Mouse (Mus musculus) hindbrain, embryonic 10.5 days (tissue): ENCODE measurements around the gene Rbm28. TPM values are rescaled to one million over a fixed set of nuclear protein-coding genes. Genes with fewer than 3 reads are reported as not detected.

ENCODE experiments used
- DNase-seq: peaks from one replicate; pipeline ENCODE4 v3.0.0-alpha.2; 2017; ENCODE audit warnings: low spot score
- H3K27ac ChIP-seq: fragments of 300-500 bp; sonication (generic); 2 replicates; pipeline ENCODE4 v1.5.1; 2016; ENCODE audit warnings: mild to moderate bottlenecking, moderate library complexity
- H3K27me3 ChIP-seq: fragments of 300-500 bp; sonication (generic); 2 replicates; pipeline ENCODE4 v1.6.1; 2016; ENCODE audit warnings: mild to moderate bottlenecking; ENCODE audit not compliant: poor library complexity, insufficient read depth, severe bottlenecking
- H3K36me3 ChIP-seq: fragments of 300-500 bp; sonication (generic); 2 replicates; pipeline ENCODE4 v1.6.1; 2016; ENCODE audit warnings: mild to moderate bottlenecking, moderate library complexity
- H3K4me1 ChIP-seq: fragments of 300-500 bp; sonication (generic); replicated peaks from 2 replicates; pipeline ENCODE4 v1.6.1; 2016; ENCODE audit warnings: mild to moderate bottlenecking
- H3K4me3 ChIP-seq: fragments of 300-500 bp; sonication (generic); 2 replicates; pipeline ENCODE4 v1.5.1; 2016; ENCODE audit warnings: mild to moderate bottlenecking, moderate library complexity
- H3K9me3 ChIP-seq: fragments of 300-500 bp; sonication (generic); 2 replicates; pipeline ENCODE4 v1.6.1; 2016; ENCODE audit warnings: mild to moderate bottlenecking, moderate library complexity
- WGBS: fragments of 180-500 bp; shearing (Covaris S2); methylation state at CpG from one replicate; pipeline ENCODE4 v1.1.7; 2016; 5-methylcytosine and 5-hydroxymethylcytosine counted together
- polyA plus RNA-seq: library from polyadenylated mRNA; unstranded; fragments of >200 nt; fragmentation: Nextera tagmentation; extraction: Ambion mirVana; gene quantifications from 2 replicates; pipeline ENCODE4 v1.2.1, GENCODE M21; 2016

Gene Rbm28
- 39.3 and 48.9 TPM in 2 replicates for polyA plus RNA-seq

DNA sequence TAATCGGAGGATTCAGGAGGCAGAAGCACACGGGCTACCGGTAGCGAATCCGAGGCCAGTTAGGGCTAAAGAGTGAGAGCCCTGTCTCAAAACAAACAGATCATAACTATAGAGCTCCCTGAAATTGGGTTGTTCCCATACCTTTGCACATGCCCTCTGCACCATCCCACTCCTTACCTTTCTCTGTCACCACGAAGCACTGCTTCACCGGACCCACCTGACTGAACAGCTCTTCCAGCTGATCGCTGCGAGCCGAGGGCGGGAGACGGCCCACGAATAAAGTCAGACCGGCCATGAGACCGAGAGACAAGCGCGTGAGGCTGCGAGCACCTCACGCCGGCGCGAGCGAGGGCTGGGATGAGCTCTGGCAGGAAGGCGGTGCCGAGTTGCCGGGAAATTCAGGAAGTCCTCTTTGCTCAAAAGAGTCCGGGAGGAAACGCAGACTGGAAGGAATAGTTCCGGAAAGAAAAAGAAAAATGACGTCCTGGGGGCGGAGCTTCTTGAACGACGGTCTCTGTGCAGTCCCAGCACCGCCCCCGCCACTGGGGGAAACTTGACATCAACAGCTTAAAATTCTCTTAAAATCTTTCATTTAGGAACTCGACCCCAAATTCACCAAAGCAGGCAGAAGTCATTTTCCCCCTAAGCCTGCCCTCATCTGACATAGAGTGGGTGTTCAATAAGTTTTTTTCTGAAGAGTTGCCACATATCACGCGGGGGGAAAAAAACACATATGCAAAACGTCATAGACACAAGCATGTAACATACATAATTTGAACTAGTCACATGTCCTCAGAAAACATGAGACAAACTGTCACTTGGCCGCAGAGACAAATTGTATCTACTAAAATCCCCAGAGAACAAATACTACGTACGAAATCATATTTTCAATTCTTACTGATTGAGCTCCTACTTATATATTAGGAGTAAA is at the start of gene Rbm28:
Rbm28 (minus strand) TSS at position 693 of the 931 bp plus-strand sequence.
- H3K27me3 ChIP-seq: peaks cover 33% of the 10 kb centered on the region
- peak within 1 kb of the TSS; percentile 85 for H3K27ac ChIP-seq
- no peaks in the 10 kb centered on the region for H3K9me3 ChIP-seq
- H3K4me1 ChIP-seq: peaks cover 15% of the 10 kb centered on the region
- H3K36me3 ChIP-seq: peaks cover 10% of the 10 kb centered on the region
- WGBS: 8% methylated on average over 42 of the region's 42 CpGs
- H3K4me3 ChIP-seq: peak within 1 kb of the TSS; percentile 88
- peak; percentile 84 for DNase-seq

DNA sequence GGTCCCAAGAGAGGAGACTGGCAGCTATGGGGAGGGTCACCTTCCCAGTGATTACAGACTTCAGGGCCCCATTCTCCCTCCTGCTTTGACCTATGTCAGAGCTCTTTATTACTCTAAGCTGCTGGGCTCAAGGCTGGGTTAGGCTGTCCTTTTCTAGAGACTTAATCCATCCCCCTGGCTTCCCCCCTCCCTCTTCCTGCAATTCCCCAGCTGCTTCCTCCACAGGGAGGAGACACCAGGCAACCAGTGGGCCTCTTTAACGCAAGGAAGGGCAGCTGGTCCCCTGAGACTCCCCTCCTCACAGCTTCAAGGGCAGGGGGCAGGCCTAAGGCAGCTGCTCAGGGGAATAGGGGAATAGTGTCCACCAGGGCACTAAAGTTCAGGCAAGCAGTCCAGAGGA is 49.4 kb upstream of the Rbm28 start:
- Histone ChIP-seq H3K9me3 (no peaks in the 10 kb centered on the region), H3K27ac (no peak overlapping the region), H3K27me3 (peaks cover 51% of the 10 kb centered on the region), H3K4me1 (peaks cover 61% of the 10 kb centered on the region), H3K4me3 (peak overlapping the region; percentile 71; the same call in 1 of the 2 replicates), H3K36me3 (no peaks in the 10 kb centered on the region)
- 0% methylated on average over 1 of the region's 1 CpGs for WGBS
- peak; percentile 35 for DNase-seq

DNA sequence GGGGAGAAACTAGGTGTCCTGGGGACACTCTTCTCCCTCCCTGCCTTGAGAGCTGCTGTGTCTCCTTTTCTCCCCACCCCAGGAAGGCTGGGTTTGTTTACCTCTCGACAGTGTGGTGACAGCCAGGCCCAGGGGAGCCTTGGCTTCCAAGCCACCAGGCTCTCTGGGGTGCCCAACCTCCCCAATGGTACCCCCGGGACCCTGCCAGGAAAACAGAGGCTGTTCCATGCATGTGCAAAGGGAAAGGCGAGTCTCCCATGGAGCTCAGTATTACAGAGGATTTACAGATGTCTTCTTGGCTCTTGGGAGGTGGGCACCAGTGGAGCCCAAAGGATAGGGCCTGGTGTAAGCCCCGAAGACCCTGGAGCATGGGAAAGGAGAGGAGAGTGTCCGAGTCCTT is 48.6 kb upstream of the Rbm28 start:
- H3K4me1 ChIP-seq: peaks cover 61% of the 10 kb centered on the region
- H3K36me3 ChIP-seq: no peaks in the 10 kb centered on the region
- DNase-seq: no peak
- no peak overlapping the region for H3K27ac ChIP-seq
- WGBS: 37% methylated on average over 5 of the region's 5 CpGs
- H3K9me3 ChIP-seq: no peaks in the 10 kb centered on the region
- H3K27me3 ChIP-seq: peaks cover 51% of the 10 kb centered on the region
- H3K4me3 ChIP-seq: no peak overlapping the region

DNA sequence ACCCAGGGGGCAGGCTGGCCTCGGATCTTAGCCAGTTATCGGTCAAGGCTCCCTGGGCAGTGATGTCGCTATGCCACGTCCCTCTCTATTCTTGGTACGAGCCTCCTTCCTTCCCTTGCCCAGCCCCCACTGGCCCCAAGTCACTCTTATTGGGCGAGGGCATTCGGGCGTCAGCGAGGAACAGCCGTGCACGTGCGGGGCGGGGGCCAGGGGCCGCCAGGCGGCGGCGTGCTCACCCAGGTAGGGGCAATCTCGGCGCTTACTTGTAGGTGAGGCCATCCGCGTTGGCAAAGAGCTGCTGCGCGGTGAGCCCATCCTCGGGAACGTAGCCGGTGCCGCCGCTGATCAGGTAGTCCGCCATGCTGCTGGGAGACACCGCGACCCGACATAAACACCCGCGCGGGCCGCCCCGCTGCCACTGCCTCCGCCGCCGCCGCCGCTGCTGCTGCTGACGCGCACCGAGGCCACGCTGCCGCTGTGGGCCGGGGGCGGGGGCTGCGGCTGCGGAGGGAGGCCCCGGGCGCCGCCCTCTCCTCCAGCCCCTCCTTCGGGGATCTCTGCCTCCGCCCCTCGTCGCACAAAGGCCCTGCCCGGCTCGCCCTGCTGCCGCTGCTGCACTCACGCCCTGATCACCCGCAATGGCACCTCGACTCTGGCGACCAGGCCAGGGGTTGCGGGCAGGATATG is 47.1 kb upstream of the Rbm28 start:
- peak; percentile 85 for DNase-seq
- Histone ChIP-seq H3K4me1 (peaks cover 61% of the 10 kb centered on the region), H3K4me3 (peak overlapping the region; percentile 80), H3K27ac (peak overlapping the region; percentile 91), H3K9me3 (no peaks in the 10 kb centered on the region), H3K36me3 (0 out of 2 replicates have a peak, but pooled peaks cover under 1% of the 10 kb centered on the region), H3K27me3 (peaks cover 51% of the 10 kb centered on the region)
- WGBS: under 1% methylated on average over 66 of the region's 66 CpGs

DNA sequence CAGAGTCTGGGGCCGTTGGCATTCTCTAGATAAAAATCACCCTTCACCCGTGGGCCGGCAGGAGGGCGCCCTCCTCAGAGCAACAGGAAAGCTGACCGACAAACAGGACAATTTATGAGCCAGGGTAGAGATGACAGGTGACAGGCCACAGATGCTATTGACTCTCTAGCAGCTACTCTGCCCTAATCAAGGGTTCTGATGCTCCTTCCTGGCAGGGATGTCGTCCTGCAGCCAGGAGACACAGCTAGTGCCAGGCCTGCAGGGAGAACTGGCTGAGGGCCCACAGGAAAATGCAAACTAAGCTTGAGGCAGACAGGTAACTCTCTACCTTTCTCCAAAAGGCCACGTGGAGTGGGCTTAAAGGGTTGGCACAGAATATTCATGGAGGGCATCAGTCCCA is 46.3 kb upstream of the Rbm28 start:
- Histone ChIP-seq H3K9me3 (no peaks in the 10 kb centered on the region), H3K4me1 (peaks cover 56% of the 10 kb centered on the region), H3K27me3 (peaks cover 44% of the 10 kb centered on the region), H3K27ac (peak overlapping the region; percentile 91), H3K4me3 (peak overlapping the region; percentile 80), H3K36me3 (peaks cover 8% of the 10 kb centered on the region)
- WGBS: 38% methylated on average over 7 of the region's 7 CpGs
- DNase-seq: no peak

DNA sequence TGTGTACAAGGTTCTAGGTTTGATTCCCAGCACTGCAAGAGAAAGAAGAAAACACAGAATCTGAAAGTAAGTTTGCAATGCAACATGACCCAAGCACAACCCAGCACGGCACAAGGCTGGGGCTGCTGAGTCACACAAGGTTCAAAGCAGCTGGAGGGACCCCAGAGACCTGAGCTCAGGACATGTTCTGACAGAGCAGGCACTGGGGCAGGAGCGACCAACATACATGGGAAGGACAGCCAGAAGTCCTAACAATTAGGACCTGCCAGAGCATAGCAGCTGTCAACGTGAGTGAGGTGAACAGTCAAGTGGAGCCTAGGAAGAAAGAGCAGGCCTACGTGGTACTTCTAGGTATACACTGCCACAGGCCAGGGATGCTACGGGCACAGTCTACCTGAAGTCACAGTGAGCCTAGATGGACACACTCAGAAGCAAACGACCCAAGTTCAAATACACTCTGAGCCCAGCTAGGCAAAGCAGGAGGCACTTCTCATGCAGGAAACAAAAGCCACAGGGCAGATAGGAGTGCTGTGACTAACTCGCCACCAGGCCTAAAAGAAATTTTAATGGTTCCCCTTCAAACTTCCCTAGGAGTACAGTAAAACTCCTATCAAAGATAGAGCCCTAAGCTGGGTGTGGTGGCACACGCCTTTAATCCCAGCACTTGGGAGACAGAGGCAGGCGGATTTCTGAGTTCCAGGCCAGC is 45.6 kb upstream of the Rbm28 start:
- DNase-seq: no peak
- WGBS: 85% methylated on average over 9 of the region's 9 CpGs
- H3K27ac ChIP-seq: no peak overlapping the region
- H3K4me3 ChIP-seq: no peak overlapping the region
- peaks cover 48% of the 10 kb centered on the region for H3K4me1 ChIP-seq
- H3K36me3 ChIP-seq: peaks cover 12% of the 10 kb centered on the region
- peaks cover 36% of the 10 kb centered on the region for H3K27me3 ChIP-seq
- no peaks in the 10 kb centered on the region for H3K9me3 ChIP-seq

DNA sequence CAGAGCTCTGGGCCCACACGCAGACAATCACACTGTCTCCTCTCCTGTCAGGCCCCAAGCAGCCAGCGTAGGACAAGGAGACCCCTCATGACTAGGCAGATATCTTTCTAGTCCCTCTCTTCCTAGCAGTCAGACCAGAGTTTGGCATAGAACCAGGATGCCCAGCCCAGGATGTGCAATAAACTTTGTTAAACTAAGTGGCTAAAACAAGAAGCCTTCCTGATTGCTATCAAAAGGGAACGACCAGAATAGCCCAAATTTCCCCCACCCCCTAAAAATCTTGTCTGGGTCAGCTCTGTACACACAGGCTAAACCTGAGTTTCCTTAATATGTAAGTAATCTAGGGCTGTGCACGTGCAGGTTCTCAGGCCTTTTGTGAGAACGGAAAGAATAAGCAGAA is 43.4 kb upstream of the Rbm28 start:
- H3K9me3 ChIP-seq: no peaks in the 10 kb centered on the region
- H3K36me3 ChIP-seq: peaks cover 29% of the 10 kb centered on the region
- H3K27ac ChIP-seq: no peak overlapping the region
- no peak overlapping the region for H3K4me3 ChIP-seq
- DNase-seq: no peak
- WGBS: 90% methylated on average over 5 of the region's 5 CpGs
- H3K27me3 ChIP-seq: peaks cover 14% of the 10 kb centered on the region
- peaks cover 26% of the 10 kb centered on the region for H3K4me1 ChIP-seq

DNA sequence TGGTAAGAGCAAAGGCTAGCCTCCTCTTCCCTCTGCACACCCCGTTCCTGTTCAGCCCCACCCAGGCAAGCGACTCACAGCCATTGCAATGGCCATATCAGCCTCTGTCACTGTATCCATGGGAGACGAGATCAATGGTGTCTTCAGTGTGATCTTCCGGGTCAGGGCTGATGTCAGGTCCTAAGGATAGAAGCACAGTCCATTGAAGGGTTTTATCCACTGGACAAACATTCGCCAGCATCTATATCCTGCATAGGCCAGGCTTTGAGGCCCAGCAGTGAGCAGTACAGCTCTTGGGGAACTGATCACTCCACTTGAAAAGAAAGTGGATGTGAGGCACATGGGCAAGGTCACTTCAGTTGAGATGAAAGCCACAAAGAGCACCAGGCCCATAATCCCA is 42.2 kb upstream of the Rbm28 start:
- H3K27ac ChIP-seq: no peak overlapping the region
- 90% methylated on average over 5 of the region's 5 CpGs for WGBS
- H3K4me3 ChIP-seq: no peak overlapping the region
- H3K36me3 ChIP-seq: peaks cover 39% of the 10 kb centered on the region
- H3K9me3 ChIP-seq: no peaks in the 10 kb centered on the region
- DNase-seq: no peak
- H3K27me3 ChIP-seq: peaks cover 6% of the 10 kb centered on the region; the same call in 1 of the 2 replicates
- peaks cover 15% of the 10 kb centered on the region for H3K4me1 ChIP-seq

DNA sequence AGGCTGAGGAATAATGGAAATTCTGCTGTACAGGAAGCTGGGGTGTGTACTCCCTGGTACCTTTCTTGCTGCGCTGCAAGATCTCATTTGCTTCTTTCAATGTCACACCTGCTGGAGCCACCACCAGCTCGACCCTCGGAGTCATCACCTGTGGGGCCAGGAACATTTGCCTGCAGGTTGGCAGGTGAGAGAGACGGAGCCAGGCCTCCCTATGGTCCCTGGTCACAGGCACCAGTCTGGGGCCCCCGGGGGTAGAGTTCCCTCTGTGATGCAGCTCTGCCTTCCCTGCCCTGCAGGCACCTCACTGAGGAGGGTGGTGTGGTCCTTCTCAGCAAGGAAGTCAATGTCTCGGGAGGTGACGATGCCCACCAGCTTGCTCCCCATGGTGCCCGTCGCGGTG is 41.2 kb upstream of the Rbm28 start:
- no peaks in the 10 kb centered on the region for H3K9me3 ChIP-seq
- no peak for DNase-seq
- WGBS: 94% methylated on average over 10 of the region's 10 CpGs
- H3K27me3 ChIP-seq: peaks cover under 1% of the 10 kb centered on the region; the same call in 1 of the 2 replicates
- H3K36me3 ChIP-seq: peaks cover 43% of the 10 kb centered on the region
- peaks cover 5% of the 10 kb centered on the region for H3K4me1 ChIP-seq
- H3K4me3 ChIP-seq: no peak overlapping the region
- H3K27ac ChIP-seq: no peak overlapping the region

DNA sequence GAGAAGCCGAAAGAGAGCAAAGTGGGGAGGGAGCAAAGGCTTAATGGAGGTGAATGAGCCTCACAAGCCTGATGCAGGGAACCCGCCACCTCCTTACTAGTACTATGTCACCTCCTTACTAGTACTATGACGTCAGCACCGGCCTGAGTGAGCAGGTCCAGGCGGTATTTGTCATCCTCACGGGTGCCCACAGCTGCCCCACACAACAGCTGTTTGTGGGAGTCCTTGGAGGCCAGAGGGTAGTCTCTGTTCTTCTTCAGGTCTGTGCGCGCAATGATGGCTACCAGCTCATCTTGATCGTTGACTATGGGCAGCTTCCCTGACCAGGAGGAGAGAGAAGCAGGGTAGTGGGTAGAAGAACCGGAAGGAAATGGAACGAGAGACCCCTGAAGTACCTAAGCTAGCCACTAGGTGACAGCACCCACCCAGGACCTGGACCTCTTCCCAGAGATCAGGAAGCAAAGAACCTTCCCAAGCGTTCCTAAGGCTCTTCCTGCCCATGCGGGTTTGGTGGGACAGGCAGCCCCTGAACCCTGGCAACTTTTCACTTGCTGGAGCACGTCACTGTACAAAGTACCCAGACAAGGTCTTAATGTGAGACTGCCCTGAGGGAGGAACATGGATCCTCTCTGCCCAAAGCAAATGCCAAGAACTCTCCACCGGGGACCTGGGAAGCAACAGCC is 40.3 kb upstream of the Rbm28 start:
- peak; percentile 66 for DNase-seq
- WGBS: 63% methylated on average over 15 of the region's 15 CpGs
- no peak overlapping the region for H3K4me3 ChIP-seq
- H3K4me1 ChIP-seq: peaks cover 4% of the 10 kb centered on the region; the same call in 1 of the 2 replicates
- H3K9me3 ChIP-seq: no peaks in the 10 kb centered on the region
- no peak overlapping the region for H3K27ac ChIP-seq
- peaks cover 48% of the 10 kb centered on the region for H3K36me3 ChIP-seq
- H3K27me3 ChIP-seq: peaks cover 8% of the 10 kb centered on the region

DNA sequence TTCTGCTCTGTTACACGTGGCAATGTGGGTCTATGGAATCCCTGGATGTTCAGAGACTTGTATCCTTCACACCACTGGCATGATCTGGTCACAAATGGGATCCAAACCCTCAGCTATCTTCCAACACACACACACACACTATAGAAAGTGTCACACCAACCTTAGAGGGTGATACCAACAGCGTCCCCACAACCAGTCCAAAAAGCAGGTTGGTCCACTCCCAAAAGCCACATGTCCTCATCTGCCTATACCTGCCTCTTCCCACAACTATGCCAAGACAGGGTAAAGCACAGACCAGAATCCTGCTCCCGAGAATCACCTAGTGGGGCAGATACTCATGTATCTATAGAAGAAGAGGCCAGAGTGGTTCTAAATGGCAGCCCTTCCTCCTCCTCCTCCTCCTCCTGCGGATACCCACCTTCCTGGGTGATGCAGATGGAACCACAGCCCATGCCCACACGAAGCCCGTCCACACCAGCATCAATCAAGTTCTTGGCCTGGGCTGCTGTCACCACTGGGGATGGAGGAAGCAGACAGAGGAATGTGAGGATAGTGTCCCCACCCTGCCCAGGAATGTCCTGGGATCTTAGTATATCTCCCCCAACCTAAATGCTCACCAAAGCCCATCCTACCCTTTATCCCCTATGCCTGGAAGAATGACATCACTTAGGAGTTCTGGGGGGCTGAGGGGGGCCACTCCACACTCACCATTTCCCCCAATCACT is 39.2 kb upstream of the Rbm28 start:
- H3K4me3 ChIP-seq: no peak overlapping the region
- H3K27me3 ChIP-seq: peaks cover 18% of the 10 kb centered on the region
- no peak overlapping the region for H3K27ac ChIP-seq
- H3K9me3 ChIP-seq: no peaks in the 10 kb centered on the region
- H3K36me3 ChIP-seq: peaks cover 48% of the 10 kb centered on the region
- WGBS: 89% methylated on average over 6 of the region's 6 CpGs
- H3K4me1 ChIP-seq: peaks cover 11% of the 10 kb centered on the region
- no peak for DNase-seq
